Mouse (Mus musculus) forebrain, embryonic 14.5 days (tissue): ENCODE measurements around the gene Styx. TPM values are rescaled to one million over a fixed set of nuclear protein-coding genes. Genes with fewer than 3 reads are reported as not detected.
A peak's percentile ranks its signal among the peaks of the same experiment; 100 is the strongest.

Experiments
- ATAC-seq: fragments of 200-750 bp; cut with Nextera tagmentation; 2 replicates; pipeline ENCODE4 v1.8.0; 2017; ENCODE audit warnings: mild to moderate bottlenecking, moderate library complexity
- DNase-seq: peaks from one replicate; pipeline ENCODE4 v3.0.0-alpha.2; 2015; ENCODE audit warnings: low spot score
- H3K27ac ChIP-seq: fragments of 300-500 bp; sonication (generic); 2 replicates; pipeline ENCODE4 v1.5.1; 2014; ENCODE audit warnings: low read depth, mild to moderate bottlenecking, control low read depth, low read length, moderate library complexity
- H3K27me3 ChIP-seq: fragments of 300-500 bp; sonication (generic); replicated peaks from 2 replicates; pipeline ENCODE4 v1.6.1; 2014; ENCODE audit warnings: low read length, control low read depth, mixed read lengths; ENCODE audit not compliant: control insufficient read depth, insufficient read depth
- H3K36me3 ChIP-seq: fragments of 300-500 bp; sonication (generic); 2 replicates; pipeline ENCODE4 v1.6.1; 2014; ENCODE audit warnings: low read length, control low read depth; ENCODE audit not compliant: control insufficient read depth, insufficient read depth
- H3K4me1 ChIP-seq: fragments of 300-500 bp; sonication (generic); 2 replicates; pipeline ENCODE4 v1.6.1; 2014; ENCODE audit warnings: antibody characterized with exemption, low read length, control low read depth; ENCODE audit not compliant: control insufficient read depth, insufficient read depth
- H3K4me2 ChIP-seq: fragments of 300-500 bp; sonication (generic); 2 replicates; pipeline ENCODE4 v1.6.1; 2014; ENCODE audit warnings: mild to moderate bottlenecking, control low read depth, low read length
- H3K4me3 ChIP-seq: fragments of 300-500 bp; sonication (generic); 2 replicates; pipeline ENCODE4 v1.5.1; 2014; ENCODE audit warnings: low read depth, low read length, control low read depth
- H3K9ac ChIP-seq: fragments of 300-500 bp; sonication (generic); 2 replicates; pipeline ENCODE4 v1.6.1; 2014; ENCODE audit warnings: mild to moderate bottlenecking, low read length, control low read depth, moderate library complexity
- H3K9me3 ChIP-seq: fragments of 300-500 bp; sonication (generic); replicated peaks from 2 replicates; pipeline ENCODE4 v1.6.1; 2016; ENCODE audit warnings: low read length, control low read depth, mixed read lengths; ENCODE audit not compliant: control insufficient read depth
- WGBS: fragments of 180-500 bp; shearing (Covaris S2); extraction: QIAGEN DNeasy Blood & Tissue Kit; methylation state at CpG from one replicate; pipeline ENCODE4 v1.1.7; 2014; 5-methylcytosine and 5-hydroxymethylcytosine counted together
- polyA plus RNA-seq: library from polyadenylated mRNA; unstranded; fragments of >200 nt; fragmentation: Nextera tagmentation; extraction: Ambion mirVana; gene quantifications from 2 replicates; pipeline ENCODE4 v1.2.1, GENCODE M21; 2014

The Styx gene
- polyA plus RNA-seq, 1 experiment from 2014 or later, result 57.5 TPM

- DNase-seq (no peak), ATAC-seq (no peak)
- Histone ChIP-seq H3K9ac (no peak overlapping the region), H3K36me3 (no peaks in the 10 kb centered on the region), H3K27me3 (no peaks in the 10 kb centered on the region), H3K4me3 (no peak overlapping the region), H3K27ac (no peak overlapping the region), H3K4me1 (no peaks in the 10 kb centered on the region), H3K9me3 (no peaks in the 10 kb centered on the region), H3K4me2 (no peak overlapping the region)
- WGBS, result 77% methylated on average over 4 of the region's 4 CpGs
Observed at GRCm38 (mm10) chr14:45419323-45419722, 68.4 kb downstream of the Styx start.

GRCm38 (mm10) chr14:45422371-45422770, 71.5 kb downstream of the Styx start:
- H3K27ac ChIP-seq, result no peak overlapping the region
- H3K27me3 ChIP-seq, result no peaks in the 10 kb centered on the region
- H3K9ac ChIP-seq, result no peak overlapping the region
- 59% methylated on average over 4 of the region's 4 CpGs for WGBS
- no peaks in the 10 kb centered on the region; the same call in 1 of the 2 replicates for H3K9me3 ChIP-seq
- H3K4me1 ChIP-seq, result no peaks in the 10 kb centered on the region
- H3K4me3 ChIP-seq, result no peak overlapping the region
- 0 out of 2 replicates have a peak, but pooled peaks have one; percentile 29 for ATAC-seq
- no peak for DNase-seq
- no peaks in the 10 kb centered on the region for H3K36me3 ChIP-seq
- H3K4me2 ChIP-seq, result no peak overlapping the region

GRCm38 (mm10) chr14:45423220-45423619, 72.3 kb downstream of the Styx start:
- ATAC-seq (peak; percentile 68; the same call in 1 of the 2 replicates), DNase-seq (peak; percentile 90)
- Histone ChIP-seq H3K27me3 (no peaks in the 10 kb centered on the region), H3K9ac (no peak overlapping the region), H3K27ac (no peak overlapping the region), H3K4me1 (no peaks in the 10 kb centered on the region), H3K4me3 (no peak overlapping the region), H3K4me2 (no peak overlapping the region), H3K36me3 (no peaks in the 10 kb centered on the region), H3K9me3 (no peaks in the 10 kb centered on the region; the same call in 1 of the 2 replicates)
- WGBS, result 11% methylated on average over 5 of the region's 5 CpGs

- Histone ChIP-seq H3K27me3 (no peaks in the 10 kb centered on the region), H3K4me2 (no peak overlapping the region), H3K9ac (no peak overlapping the region), H3K4me3 (no peak overlapping the region), H3K4me1 (no peaks in the 10 kb centered on the region), H3K27ac (no peak overlapping the region), H3K36me3 (no peaks in the 10 kb centered on the region), H3K9me3 (peaks cover 7% of the 10 kb centered on the region; the same call in 1 of the 2 replicates)
- no peak for ATAC-seq
- WGBS, result 94% methylated on average over 13 of the region's 13 CpGs
- no peak for DNase-seq
Observed at GRCm38 (mm10) chr14:45430066-45430842, 79.4 kb downstream of the Styx start.

- Histone ChIP-seq H3K9me3 (peaks cover 7% of the 10 kb centered on the region; the same call in 1 of the 2 replicates), H3K27me3 (no peaks in the 10 kb centered on the region), H3K4me2 (no peak overlapping the region), H3K4me3 (no peak overlapping the region), H3K27ac (no peak overlapping the region), H3K4me1 (no peaks in the 10 kb centered on the region), H3K9ac (no peak overlapping the region), H3K36me3 (no peaks in the 10 kb centered on the region)
- DNase-seq (no peak), ATAC-seq (no peak)
- 79% methylated on average over 4 of the region's 4 CpGs for WGBS
Observed at GRCm38 (mm10) chr14:45432003-45432402, 81.1 kb downstream of the Styx start.

- no peak overlapping the region for H3K27ac ChIP-seq
- H3K9ac ChIP-seq, result no peak overlapping the region
- H3K4me2 ChIP-seq, result no peak overlapping the region
- ATAC-seq (no peak), DNase-seq (no peak)
- H3K36me3 ChIP-seq, result no peaks in the 10 kb centered on the region
- no peaks in the 10 kb centered on the region for H3K27me3 ChIP-seq
- H3K4me3 ChIP-seq, result no peak overlapping the region
- 67% methylated on average over 6 of the region's 6 CpGs for WGBS
- no peaks in the 10 kb centered on the region for H3K4me1 ChIP-seq
- peaks cover 7% of the 10 kb centered on the region; the same call in 1 of the 2 replicates for H3K9me3 ChIP-seq
Observed at GRCm38 (mm10) chr14:45434220-45434619, 83.3 kb downstream of the Styx start.

GRCm38 (mm10) chr14:45438250-45438930, 87.5 kb downstream of the Styx start:
- no peak overlapping the region for H3K9ac ChIP-seq
- H3K36me3 ChIP-seq, result no peaks in the 10 kb centered on the region
- ATAC-seq, result no peak
- no peak overlapping the region for H3K4me2 ChIP-seq
- WGBS, result 86% methylated on average over 19 of the region's 19 CpGs
- H3K27me3 ChIP-seq, result no peaks in the 10 kb centered on the region
- H3K9me3 ChIP-seq, result no peaks in the 10 kb centered on the region
- no peak for DNase-seq
- no peaks in the 10 kb centered on the region for H3K4me1 ChIP-seq
- no peak overlapping the region for H3K27ac ChIP-seq
- no peak overlapping the region for H3K4me3 ChIP-seq

- Histone ChIP-seq H3K4me3 (no peak overlapping the region), H3K4me2 (no peak overlapping the region), H3K4me1 (no peaks in the 10 kb centered on the region), H3K36me3 (no peaks in the 10 kb centered on the region), H3K27me3 (no peaks in the 10 kb centered on the region), H3K9me3 (no peaks in the 10 kb centered on the region), H3K27ac (no peak overlapping the region), H3K9ac (no peak overlapping the region)
- no peak for ATAC-seq
- DNase-seq, result no peak
- 58% methylated on average over 1 of the region's 2 CpGs for WGBS
Observed at GRCm38 (mm10) chr14:45438931-45439275, 88.0 kb downstream of the Styx start.

GRCm38 (mm10) chr14:45439387-45439786, 88.5 kb downstream of the Styx start:
- ATAC-seq (no peak), DNase-seq (no peak)
- Histone ChIP-seq H3K9ac (no peak overlapping the region), H3K9me3 (no peaks in the 10 kb centered on the region), H3K4me2 (no peak overlapping the region), H3K27ac (no peak overlapping the region), H3K4me1 (no peaks in the 10 kb centered on the region), H3K27me3 (no peaks in the 10 kb centered on the region), H3K36me3 (no peaks in the 10 kb centered on the region), H3K4me3 (no peak overlapping the region)
- WGBS, result 78% methylated on average over 9 of the region's 9 CpGs
